Mouse (Mus musculus): ENCODE measurements around the gene Pi4k2a. TPM values are rescaled to one million over a fixed set of nuclear protein-coding genes. Genes with fewer than 3 reads are reported as not detected.

The Pi4k2a gene
- polyA plus RNA-seq, 2 experiments, result 8.6 to 9.1 TPM

DNA sequence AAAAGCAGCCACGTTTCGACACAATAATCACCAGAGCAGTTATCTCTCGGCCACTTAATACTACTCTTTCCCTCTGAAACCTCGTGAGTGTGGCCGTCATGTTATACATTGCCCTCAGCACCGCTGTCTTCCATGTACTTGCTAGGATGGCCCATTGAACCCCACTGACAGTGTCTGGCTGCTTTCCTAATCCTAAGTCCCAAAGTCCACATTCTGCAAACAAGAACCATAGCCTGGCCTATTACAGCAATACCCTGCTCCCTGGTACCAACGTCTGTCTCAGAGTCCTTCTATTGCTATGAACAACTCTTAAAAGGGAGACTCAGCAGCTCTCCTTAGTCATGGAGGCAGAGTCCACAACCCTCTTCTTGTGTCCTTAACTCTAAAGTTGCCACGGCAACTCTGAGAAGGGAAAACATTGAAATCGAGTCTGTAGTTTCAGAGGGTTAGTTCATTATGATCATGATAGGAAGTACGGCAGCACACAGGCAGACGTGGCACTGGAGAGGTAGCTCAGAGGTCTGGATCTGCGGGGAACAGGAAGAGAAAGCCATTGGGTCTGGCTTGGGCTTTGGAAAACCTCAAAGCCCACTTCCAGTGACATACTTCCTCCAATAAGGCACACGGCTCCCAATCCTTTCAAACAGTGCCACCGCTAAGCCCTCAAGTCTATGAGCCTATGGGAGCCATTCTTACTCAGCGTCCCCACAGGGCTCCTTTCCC, 18.2 kb upstream of the Pi4k2a start:
- 52% methylated on average over 15 of the region's 15 CpGs for WGBS (ENCODE audit: insufficient replicate concordance)
- Histone ChIP-seq H3K36me3 (replicated peaks; ENCODE audit: control insufficient read depth, insufficient read depth, low read depth) (no peaks in the 10 kb centered on the region), H3K9me3 (ENCODE audit: control insufficient read depth, low read length) (no peaks in the 10 kb centered on the region), H3K4me3 (ENCODE audit: insufficient read depth in 1 of 2, low read depth in 2 of 2, low read length in 2 of 2) (no peak overlapping the region), H3K4me1 (replicated peaks; ENCODE audit: control insufficient read depth in 2 of 2, insufficient read depth in 2 of 2, low read length in 1 of 2) (peaks cover 0 to 6% of the 10 kb centered on the region in 2 experiments; a peak in 2 of 4 replicates), H3K4me2 (ENCODE audit: low read depth) (no peak overlapping the region), H3K9ac (replicated peaks) (no peak overlapping the region), H3K27me3 (ENCODE audit: control insufficient read depth, insufficient read depth, low read length) (no peaks in the 10 kb centered on the region), H3K27ac (peak overlapping the region; percentile 46)
- TF ChIP-seq EP300 (IDR thresholded peaks at IDR 0.05; ENCODE audit: low read depth) (no peak), CTCF (IDR thresholded peaks at IDR 0.05; ENCODE audit: low read depth) (no peak)
- ATAC-seq (ENCODE audit: insufficient read depth), result peak; percentile 70; the same call in 1 of the 2 replicates
- no peak for DNase-seq (ENCODE audit: low read depth in 3 of 3, low spot score in 3 of 3)

DNA sequence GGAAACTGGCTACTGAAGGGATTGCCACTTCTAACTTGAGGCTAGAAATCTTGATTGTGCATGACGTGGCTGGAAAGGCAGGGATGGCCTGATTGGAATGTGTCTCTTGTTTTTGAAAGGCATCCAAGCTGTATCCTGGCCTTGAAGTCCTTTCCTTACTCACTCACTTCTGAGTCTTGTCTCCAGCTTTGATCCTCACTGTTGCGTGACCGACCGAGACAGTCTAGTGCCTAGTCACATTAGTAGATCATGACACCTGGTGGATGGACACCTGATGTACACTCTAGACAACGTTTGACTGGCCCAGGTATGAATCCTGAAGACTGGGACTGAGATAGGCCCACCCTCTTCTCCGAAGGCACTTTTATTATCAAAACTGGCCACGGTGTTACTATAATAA, 17.5 kb upstream of the Pi4k2a start:
- 0 out of 2 replicates have a peak, but pooled peaks have one; percentile 31 for ATAC-seq (ENCODE audit: insufficient read depth)
- H3K4me3 ChIP-seq (ENCODE audit: insufficient read depth in 1 of 2, low read depth in 2 of 2, low read length in 2 of 2), result no peak overlapping the region
- H3K4me1 ChIP-seq (replicated peaks; ENCODE audit: control insufficient read depth in 2 of 2, insufficient read depth in 2 of 2, low read length in 1 of 2), result peaks cover 0 to 6% of the 10 kb centered on the region in 2 experiments; a peak in 2 of 4 replicates
- 60% methylated on average over 7 of the region's 7 CpGs for WGBS (ENCODE audit: insufficient replicate concordance)
- H3K27ac ChIP-seq, result no peak overlapping the region; the same call in 1 of the 2 replicates
- no peak overlapping the region for H3K9ac ChIP-seq (replicated peaks)
- no peak for TF ChIP-seq EP300 (IDR thresholded peaks at IDR 0.05; ENCODE audit: low read depth)
- peak; percentile 43 for TF ChIP-seq CTCF (IDR thresholded peaks at IDR 0.05; ENCODE audit: low read depth)
- no peaks in the 10 kb centered on the region for H3K27me3 ChIP-seq (ENCODE audit: control insufficient read depth, insufficient read depth, low read length)
- no peaks in the 10 kb centered on the region for H3K9me3 ChIP-seq (ENCODE audit: control insufficient read depth, low read length)
- no peak overlapping the region for H3K4me2 ChIP-seq (ENCODE audit: low read depth)
- no peaks in the 10 kb centered on the region for H3K36me3 ChIP-seq (replicated peaks; ENCODE audit: control insufficient read depth, insufficient read depth, low read depth)
- DNase-seq (ENCODE audit: low read depth in 3 of 3, low spot score in 3 of 3), result no peak

DNA sequence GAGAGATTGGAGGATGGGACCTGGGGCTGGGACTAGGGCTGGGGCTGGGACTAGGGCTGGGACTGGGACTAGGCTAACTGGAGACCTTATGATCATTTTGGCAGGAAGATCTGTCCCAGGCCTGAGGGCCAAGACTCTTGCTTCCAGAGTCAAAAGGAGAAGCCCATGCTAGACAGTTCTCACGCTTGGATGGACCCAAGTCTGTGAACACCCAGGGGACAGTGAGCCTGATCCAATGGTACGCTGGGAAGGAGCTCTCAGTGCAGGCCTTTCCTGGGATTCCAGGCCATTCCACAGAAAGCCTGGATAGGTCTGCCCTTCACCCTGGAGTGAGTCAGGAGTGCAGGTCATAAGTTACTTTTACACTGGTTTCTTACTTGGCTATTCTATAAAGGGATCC, 15.2 kb upstream of the Pi4k2a start:
- no peaks in the 10 kb centered on the region for H3K27me3 ChIP-seq (ENCODE audit: control insufficient read depth, insufficient read depth, low read length)
- no peak overlapping the region for H3K4me2 ChIP-seq (ENCODE audit: low read depth)
- 67% methylated on average over 2 of the region's 2 CpGs for WGBS (ENCODE audit: insufficient replicate concordance)
- DNase-seq (ENCODE audit: low read depth in 3 of 3, low spot score in 3 of 3), result no peak
- peaks cover 0 to 15% of the 10 kb centered on the region in 2 experiments; a peak in 3 of 4 replicates for H3K4me1 ChIP-seq (replicated peaks; ENCODE audit: control insufficient read depth in 2 of 2, insufficient read depth in 2 of 2, low read length in 1 of 2)
- H3K27ac ChIP-seq, result no peak overlapping the region
- no peak overlapping the region for H3K9ac ChIP-seq (replicated peaks)
- H3K4me3 ChIP-seq (ENCODE audit: insufficient read depth in 1 of 2, low read depth in 2 of 2, low read length in 2 of 2), result no peak overlapping the region
- H3K36me3 ChIP-seq (replicated peaks; ENCODE audit: control insufficient read depth, insufficient read depth, low read depth), result no peaks in the 10 kb centered on the region
- H3K9me3 ChIP-seq (ENCODE audit: control insufficient read depth, low read length), result no peaks in the 10 kb centered on the region
- no peak for TF ChIP-seq EP300 (IDR thresholded peaks at IDR 0.05; ENCODE audit: low read depth)
- no peak for TF ChIP-seq CTCF (IDR thresholded peaks at IDR 0.05; ENCODE audit: low read depth)
- ATAC-seq (ENCODE audit: insufficient read depth), result no peak

DNA sequence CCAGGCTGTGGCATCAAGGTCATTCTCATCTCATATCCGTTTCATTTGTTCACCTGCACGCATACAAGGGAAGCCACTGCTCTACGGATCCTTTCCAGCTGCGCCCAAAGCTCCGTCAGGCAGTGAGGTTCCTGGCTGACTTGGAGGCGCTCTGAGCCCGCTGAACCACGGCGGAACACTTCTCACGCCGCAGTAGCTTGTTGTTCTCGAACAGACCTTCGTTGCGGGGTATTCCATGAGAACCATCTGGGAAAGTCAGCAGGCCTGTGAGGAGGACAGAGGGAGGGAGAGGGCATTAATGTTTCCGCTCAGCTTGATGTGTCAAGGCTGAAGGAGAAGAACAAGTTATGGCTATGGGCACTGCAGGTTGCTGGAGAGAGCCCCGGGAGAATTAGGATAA, 14.3 kb upstream of the Pi4k2a start:
- H3K4me2 ChIP-seq (ENCODE audit: low read depth), result no peak overlapping the region
- no peaks in the 10 kb centered on the region for H3K36me3 ChIP-seq (replicated peaks; ENCODE audit: control insufficient read depth, insufficient read depth, low read depth)
- H3K27me3 ChIP-seq (ENCODE audit: control insufficient read depth, insufficient read depth, low read length), result no peaks in the 10 kb centered on the region
- DNase-seq (ENCODE audit: low read depth in 3 of 3, low spot score in 3 of 3), result no peak
- no peak overlapping the region for H3K9ac ChIP-seq (replicated peaks)
- WGBS (ENCODE audit: insufficient replicate concordance), result 84% methylated on average over 16 of the region's 16 CpGs
- no peak for ATAC-seq (ENCODE audit: insufficient read depth)
- no peak overlapping the region for H3K4me3 ChIP-seq (ENCODE audit: insufficient read depth in 1 of 2, low read depth in 2 of 2, low read length in 2 of 2)
- H3K9me3 ChIP-seq (ENCODE audit: control insufficient read depth, low read length), result no peaks in the 10 kb centered on the region
- peaks cover 0 to 15% of the 10 kb centered on the region in 2 experiments; a peak in 3 of 4 replicates for H3K4me1 ChIP-seq (replicated peaks; ENCODE audit: control insufficient read depth in 2 of 2, insufficient read depth in 2 of 2, low read length in 1 of 2)
- no peak overlapping the region for H3K27ac ChIP-seq
- no peak for TF ChIP-seq EP300 (IDR thresholded peaks at IDR 0.05; ENCODE audit: low read depth)
- no peak for TF ChIP-seq CTCF (IDR thresholded peaks at IDR 0.05; ENCODE audit: low read depth)

DNA sequence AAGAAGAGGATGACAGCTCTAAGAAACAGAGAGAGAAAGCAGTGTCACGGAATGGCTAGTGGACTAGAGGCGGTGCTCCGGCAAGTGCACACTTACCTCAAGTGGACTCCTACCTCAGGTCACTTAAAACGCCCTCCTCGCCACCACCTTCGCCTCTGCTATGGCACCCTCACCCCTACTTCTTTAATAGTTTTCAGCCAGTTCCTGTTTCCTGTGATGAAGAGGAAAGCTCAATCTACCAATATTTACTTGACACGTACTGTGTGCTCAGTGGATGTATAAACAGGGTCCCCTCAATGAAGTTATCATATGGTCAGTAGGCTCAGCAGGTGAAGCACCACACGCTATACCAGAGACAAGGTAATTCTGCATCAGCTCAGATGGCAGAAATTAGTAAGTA, 11.7 kb upstream of the Pi4k2a start:
- no peak for ATAC-seq (ENCODE audit: insufficient read depth)
- Histone ChIP-seq H3K27ac (no peak overlapping the region), H3K4me3 (ENCODE audit: insufficient read depth in 1 of 2, low read depth in 2 of 2, low read length in 2 of 2) (no peak overlapping the region), H3K9me3 (ENCODE audit: control insufficient read depth, low read length) (no peaks in the 10 kb centered on the region), H3K4me1 (replicated peaks; ENCODE audit: control insufficient read depth in 2 of 2, insufficient read depth in 2 of 2, low read length in 1 of 2) (peaks cover 0 to 9% of the 10 kb centered on the region in 2 experiments; a peak in 3 of 4 replicates), H3K4me2 (ENCODE audit: low read depth) (no peak overlapping the region), H3K36me3 (replicated peaks; ENCODE audit: control insufficient read depth, insufficient read depth, low read depth) (no peaks in the 10 kb centered on the region), H3K9ac (replicated peaks) (no peak overlapping the region), H3K27me3 (ENCODE audit: control insufficient read depth, insufficient read depth, low read length) (no peaks in the 10 kb centered on the region)
- no peak for DNase-seq (ENCODE audit: low read depth in 3 of 3, low spot score in 3 of 3)
- WGBS (ENCODE audit: insufficient replicate concordance), result 78% methylated on average over 8 of the region's 8 CpGs
- no peak for TF ChIP-seq CTCF (IDR thresholded peaks at IDR 0.05; ENCODE audit: low read depth)
- no peak for TF ChIP-seq EP300 (IDR thresholded peaks at IDR 0.05; ENCODE audit: low read depth)
